Mouse (Mus musculus) left cerebral cortex, adult 2 months (tissue): ENCODE results near the gene Zbtb20. TPM values are rescaled to one million over a fixed set of nuclear protein-coding genes. Genes with fewer than 3 reads are reported as not detected.

Source experiments
- DNase-seq, 2 experiments: peaks; one replicate each; pipeline ENCODE4 v3.0.0; 2021 to 2022; ENCODE audit warnings: low spot score in 2 of 2, mixed read lengths in 1 of 2; ENCODE audit errors: extremely low spot score in 1 of 2
- H3K27ac ChIP-seq: fragments of 200-600 bp; 2 replicates; pipeline ENCODE4 v1.8.1; 2022
- H3K4me3 ChIP-seq: fragments of 200-600 bp; 2 replicates; pipeline ENCODE4 v1.8.1; 2022
- CTCF ChIP-seq: fragments of 200-600 bp; IDR thresholded peaks from 2 replicates; pipeline ENCODE4 v1.8.1; 2022; ENCODE audit warnings: antibody characterized with exemption, mild to moderate bottlenecking, moderate library complexity
- intact Hi-C: fragments of 180-260 bp; cut with DNase I; formaldehyde crosslinking; loops from one replicate; pipeline ENCODE4 v1.15.1; 2025
- total RNA-seq, 2 experiments: library from RNA; stranded (reverse); gene quantifications; 2 replicates each; pipeline ENCODE4 v1.2.3; 2021

Zbtb20 gene
- total RNA-seq, 2 experiments from 2014 or later, result 46.5 to 57.6 TPM

- H3K4me3 ChIP-seq, result no peak overlapping the region
- no peak overlapping the region for H3K27ac ChIP-seq
- intact Hi-C loops, result loop anchor here (10.0 kb wide), 1 partner anchor 404 kb away; no protein-coding TSS in a partner anchor
- TF ChIP-seq CTCF, result no peak
- no peak for DNase-seq
Measured at GRCm38 (mm10) chr16:43579111-43579510, 703.4 kb downstream of the Zbtb20 start.

- intact Hi-C loops, result no loop called here
- no peak overlapping the region for H3K27ac ChIP-seq
- no peak for DNase-seq
- TF ChIP-seq CTCF, result no peak
- H3K4me3 ChIP-seq, result no peak overlapping the region
Measured at GRCm38 (mm10) chr16:43580321-43580822, 704.7 kb downstream of the Zbtb20 start.

- Histone ChIP-seq H3K27ac (no peak overlapping the region), H3K4me3 (no peak overlapping the region)
- TF ChIP-seq CTCF, result no peak
- intact Hi-C loops, result no loop called here
- no peak for DNase-seq
Measured at GRCm38 (mm10) chr16:43581551-43581950, 705.9 kb downstream of the Zbtb20 start.

DNA sequence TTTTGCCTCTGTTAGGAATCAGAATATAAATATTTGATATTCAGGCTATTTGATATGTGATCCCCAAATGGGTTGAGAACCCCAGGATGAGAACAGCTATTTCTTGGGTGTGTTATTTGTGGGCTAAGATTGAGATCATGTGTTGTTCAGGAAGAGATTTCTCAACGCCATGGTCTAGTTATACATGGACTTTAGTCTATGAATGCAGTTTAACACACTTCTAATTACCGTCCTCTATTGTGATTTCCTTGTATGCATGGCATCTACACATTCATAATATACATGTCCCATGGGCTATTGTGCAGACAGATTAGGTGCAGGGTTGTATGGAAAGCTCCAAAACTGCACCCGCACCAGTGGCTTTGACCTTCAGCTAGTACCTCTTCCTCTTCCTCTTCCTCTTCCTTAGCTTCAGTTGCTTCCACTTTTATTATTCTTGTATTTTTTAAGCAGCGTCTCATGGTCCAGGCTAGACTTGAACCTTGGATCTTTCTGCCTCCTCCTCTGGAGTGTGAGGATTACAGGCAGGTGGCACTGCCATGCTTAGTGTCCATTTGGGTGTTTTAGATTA lies 711.3 kb downstream of the Zbtb20 start:
- Histone ChIP-seq H3K27ac (no peak overlapping the region), H3K4me3 (no peak overlapping the region)
- no peak for TF ChIP-seq CTCF
- intact Hi-C loops, result no loop called here
- DNase-seq, result no peak

DNA sequence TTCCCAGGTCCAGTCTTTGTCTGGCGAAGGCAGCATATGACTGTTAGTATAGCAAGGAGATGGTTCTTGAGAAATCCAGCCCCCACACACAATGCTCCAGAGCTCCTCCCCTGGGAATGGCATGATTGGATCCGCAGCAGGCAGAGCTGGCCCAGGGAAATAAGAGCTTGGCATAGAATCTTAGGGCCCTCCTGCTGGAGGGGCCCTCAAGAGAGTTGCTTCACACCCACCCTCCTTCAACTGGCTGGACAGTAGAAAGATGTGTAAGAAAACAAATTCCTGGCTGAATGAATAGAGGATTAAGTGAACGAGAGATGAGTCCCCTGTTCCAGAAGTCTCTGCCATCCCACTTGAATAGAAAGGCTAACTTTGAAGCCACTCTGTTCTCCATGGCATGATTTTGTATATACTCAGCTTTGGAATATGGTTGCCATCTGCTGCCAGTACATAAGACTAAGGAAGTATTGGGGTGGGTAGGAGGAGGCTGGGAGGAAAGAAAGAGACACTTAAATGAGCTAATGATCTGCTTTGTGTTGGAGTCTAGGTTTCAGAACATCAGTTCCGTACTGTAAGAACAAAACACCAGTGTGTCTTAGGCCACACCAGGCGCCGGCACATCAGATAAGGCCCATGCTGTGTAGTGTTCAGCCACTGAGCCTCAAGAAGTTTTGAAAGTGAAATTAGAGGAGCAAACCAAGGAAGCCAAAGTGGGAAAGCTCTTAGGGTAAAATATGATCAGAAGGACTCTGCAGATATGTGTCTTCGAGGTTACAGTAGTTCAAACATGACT lies 715.2 kb downstream of the Zbtb20 start:
- no peak overlapping the region for H3K4me3 ChIP-seq
- no peak for DNase-seq
- TF ChIP-seq CTCF, result no peak
- no peak overlapping the region for H3K27ac ChIP-seq
- intact Hi-C loops, result loop anchor here (5.0 to 10.0 kb wide), 2 partner anchors 754 to 1416 kb away; no protein-coding TSS in a partner anchor

GRCm38 (mm10) chr16:43592062-43592461 lies 716.4 kb downstream of the Zbtb20 start:
- peak overlapping the region; percentile 6; the same call in 1 of the 2 replicates for H3K27ac ChIP-seq

GRCm38 (mm10) chr16:43592801-43593200 lies 717.1 kb downstream of the Zbtb20 start:
- no peak for DNase-seq
- TF ChIP-seq CTCF, result peak; percentile 61
- H3K27ac ChIP-seq, result no peak overlapping the region; the same call in 1 of the 2 replicates
- H3K4me3 ChIP-seq, result no peak overlapping the region
- intact Hi-C loops, result loop anchor here (2.0 to 10.0 kb wide), 3 partner anchors 52 to 1418 kb away; no protein-coding TSS in a partner anchor

More at GRCm38 (mm10) chr16:43592062-43592461, 716.4 kb downstream of the Zbtb20 start:
- H3K4me3 ChIP-seq, result no peak overlapping the region
- TF ChIP-seq CTCF, result no peak
- intact Hi-C loops, result loop anchor here (2.0 to 10.0 kb wide), 3 partner anchors 51 to 1417 kb away; no protein-coding TSS in a partner anchor
- no peak for DNase-seq

DNA sequence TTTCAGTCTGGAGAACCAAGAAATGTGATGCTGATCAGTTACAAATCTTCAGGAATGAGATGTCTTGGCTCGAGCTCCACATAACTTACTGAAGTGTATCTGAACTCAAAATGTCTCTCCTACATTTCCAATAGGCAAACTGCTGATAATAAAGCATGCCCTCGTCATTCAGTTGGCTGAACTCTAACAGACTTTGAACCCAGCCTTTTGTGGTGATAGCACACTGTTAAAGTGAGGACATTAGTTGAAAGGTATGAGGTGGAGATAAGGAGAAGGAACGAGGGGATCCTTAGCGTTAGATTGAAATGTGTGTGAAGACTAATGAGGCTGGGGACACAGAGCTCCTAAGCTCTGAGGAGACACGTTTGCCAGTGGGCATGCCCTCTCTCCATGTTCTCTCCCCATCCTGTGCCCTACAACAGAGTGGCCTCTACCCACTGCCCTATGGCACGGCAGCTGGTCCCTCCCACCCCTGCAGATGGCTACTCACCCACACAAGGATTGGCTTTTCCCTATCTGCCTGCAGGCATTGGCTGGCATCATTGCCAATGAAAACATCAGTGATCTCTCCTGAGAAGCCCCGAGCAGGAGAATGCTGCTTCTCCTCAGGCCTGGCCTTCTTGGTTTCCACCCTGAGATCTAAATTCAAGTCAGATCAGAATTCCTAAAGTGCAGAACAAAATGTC lies 721.8 kb downstream of the Zbtb20 start:
- DNase-seq, result no peak
- no peak for TF ChIP-seq CTCF
- H3K27ac ChIP-seq, result no peak overlapping the region
- H3K4me3 ChIP-seq, result no peak overlapping the region
- intact Hi-C loops, result loop anchor here (10.0 kb wide), 1 partner anchor 1423 kb away; no protein-coding TSS in a partner anchor

GRCm38 (mm10) chr16:43599707-43600106 lies 724.0 kb downstream of the Zbtb20 start:
- intact Hi-C loops, result loop anchor here (10.0 kb wide), 1 partner anchor 1425 kb away; no protein-coding TSS in a partner anchor
- no peak for DNase-seq
- H3K27ac ChIP-seq, result no peak overlapping the region
- TF ChIP-seq CTCF, result no peak
- H3K4me3 ChIP-seq, result no peak overlapping the region

DNA sequence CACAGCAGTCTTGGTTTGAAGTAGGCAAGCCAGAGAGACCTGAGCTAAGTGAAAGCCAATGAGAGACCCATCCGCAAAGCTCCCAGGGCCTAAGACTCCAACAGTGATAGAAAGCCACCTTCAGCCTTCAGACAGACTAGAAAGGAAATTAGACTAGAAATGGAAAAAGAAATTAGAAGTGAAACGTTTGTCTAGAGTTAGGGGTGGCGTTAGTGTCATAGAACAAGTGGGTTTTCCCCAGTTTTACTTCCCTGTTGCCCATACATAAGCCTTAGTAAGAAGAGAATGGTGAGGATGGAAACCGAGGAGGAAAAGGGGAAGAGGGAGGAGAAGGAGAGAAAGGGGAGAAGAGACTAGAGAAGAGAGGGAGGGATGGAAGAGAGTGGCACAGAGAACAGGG lies 726.9 kb downstream of the Zbtb20 start:
- Histone ChIP-seq H3K27ac (no peak overlapping the region), H3K4me3 (no peak overlapping the region)
- intact Hi-C loops, result no loop called here
- DNase-seq, result no peak
- no peak for TF ChIP-seq CTCF

DNA sequence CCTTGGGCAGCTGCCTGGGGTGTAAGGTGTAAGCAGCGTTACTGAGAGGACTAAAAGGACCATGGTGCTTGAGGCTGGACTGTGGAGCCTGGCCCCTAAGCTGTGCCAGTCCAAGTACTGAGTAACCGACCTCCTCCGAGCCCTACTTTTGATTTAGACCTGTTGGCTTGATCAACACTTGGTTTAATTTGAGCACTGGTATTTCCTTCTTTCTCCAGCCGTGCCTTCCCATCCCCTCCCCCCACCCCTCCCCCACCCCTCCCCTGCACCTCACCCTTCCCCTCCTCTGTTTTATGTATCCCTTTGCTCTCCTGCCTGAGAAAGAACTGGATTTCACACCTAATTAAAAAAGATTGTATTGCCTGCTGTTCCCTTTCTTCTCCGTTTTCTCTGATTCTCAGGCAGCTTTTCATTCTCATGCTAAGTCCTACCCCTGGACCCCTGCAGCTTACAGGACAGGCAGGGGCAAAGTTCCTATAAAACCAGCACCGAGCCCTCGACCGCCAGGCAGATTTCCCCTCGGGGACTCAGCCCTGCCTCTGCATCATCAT lies 728.0 kb downstream of the Zbtb20 start:
- Histone ChIP-seq H3K4me3 (no peak overlapping the region), H3K27ac (no peak overlapping the region)
- no peak for DNase-seq
- no peak for TF ChIP-seq CTCF
- intact Hi-C loops, result no loop called here
